Mouse (Mus musculus) skeletal muscle tissue, postnatal 0 days (tissue): ENCODE measurements around the gene Saxo1. TPM values are rescaled to one million over a fixed set of nuclear protein-coding genes. Genes with fewer than 3 reads are reported as not detected.

Source experiments
- polyA plus RNA-seq: library from polyadenylated mRNA; unstranded; fragments of >200 nt; fragmentation: Nextera tagmentation; extraction: Ambion mirVana; gene quantifications from 2 replicates; pipeline ENCODE4 v1.2.1, GENCODE M21; 2015

Gene Saxo1
- 0.15 TPM in 1 of 2 replicates, not detected in the other for polyA plus RNA-seq

DNA sequence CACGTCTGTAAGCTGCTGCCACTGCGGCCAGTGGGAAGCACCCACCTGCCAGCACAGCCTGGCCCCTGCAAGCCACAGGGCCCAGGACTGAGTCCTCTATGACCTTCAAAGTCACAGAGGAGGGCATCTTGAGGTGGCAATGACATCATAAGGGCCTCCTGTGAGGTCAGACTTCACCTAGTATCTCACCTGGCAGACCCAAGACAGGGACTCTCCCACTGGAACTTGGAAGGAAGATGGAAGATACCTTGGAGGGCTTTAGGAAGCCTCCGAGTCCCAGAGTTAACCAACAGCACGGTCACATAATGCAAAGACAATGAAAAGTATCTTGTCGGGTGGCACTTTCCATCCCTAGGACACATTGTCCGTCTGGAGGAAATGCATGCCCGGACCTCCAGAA lies at the start of gene Saxo1:
Saxo1 (minus strand) TSS at position 101 of the 400 bp plus-strand sequence.

DNA sequence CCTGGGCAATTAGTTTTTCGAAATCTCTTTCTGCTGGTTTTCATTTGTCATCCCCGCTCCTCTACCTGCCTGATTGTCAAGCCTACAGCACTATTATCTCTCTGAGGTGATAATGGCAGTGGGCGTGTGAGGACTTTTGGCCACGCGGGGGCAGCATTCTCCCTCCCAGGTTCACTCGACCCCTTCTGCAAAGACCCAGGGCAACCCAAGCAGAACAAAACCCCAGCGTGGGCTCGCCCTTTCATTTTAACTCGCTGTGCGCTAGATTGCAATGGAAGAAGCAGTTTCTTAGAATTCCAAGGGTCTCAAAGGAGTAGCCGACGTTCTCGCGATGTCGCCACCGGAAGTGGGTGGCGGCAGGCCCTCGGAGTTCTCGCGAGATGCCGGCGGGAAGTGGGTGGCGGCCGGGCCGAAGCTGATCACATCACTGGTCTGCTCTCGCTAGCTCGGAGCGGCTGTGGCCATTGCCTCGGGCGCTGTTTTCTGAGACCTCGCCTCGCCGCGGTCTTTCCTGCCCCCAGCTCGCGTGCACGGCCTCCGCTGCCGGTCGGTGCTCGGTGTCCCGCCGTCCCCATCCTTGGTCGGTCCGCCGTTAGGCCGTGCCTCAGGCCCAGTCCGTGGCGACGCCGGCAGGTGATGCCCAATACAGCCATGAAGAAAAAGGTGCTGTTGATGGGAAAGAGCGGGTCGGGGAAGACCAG lies 17.3 kb upstream of the Saxo1 start, which contains the start of gene Rraga:
Rraga (plus strand) TSS at position 386 of the 701 bp plus-strand sequence.

Other genes with a start within 250 kb of the Saxo1 start
- gene Rraga, start 17.3 kb upstream of the Saxo1 start, polyA plus RNA-seq, result 41.2 and 45.1 TPM in 2 replicates
- 3.5 and 3.8 TPM in 2 replicates for gene Haus6, start 53.7 kb upstream of the Saxo1 start, polyA plus RNA-seq
- 89.7 and 102 TPM in 2 replicates for gene Plin2, start 111.7 kb upstream of the Saxo1 start, polyA plus RNA-seq
- 2.9 and 3.4 TPM in 2 replicates for gene Dennd4c, start 190.2 kb upstream of the Saxo1 start, polyA plus RNA-seq